Mouse (Mus musculus) retina, adult 2 months (tissue): ENCODE measurements around the gene Ccdc93.

Source experiments
- DNase-seq: peaks from one replicate; pipeline ENCODE4 v3.0.0-alpha.2; 2012; ENCODE audit warnings: low read depth, low spot score

Gene Ccdc93

GRCm38 (mm10) chr1:121447216-121447615 lies 16.4 kb downstream of the Ccdc93 start:
- DNase-seq, result no peak

- DNase-seq, result no peak
Measured at GRCm38 (mm10) chr1:121448166-121448565, 17.3 kb downstream of the Ccdc93 start.

GRCm38 (mm10) chr1:121451009-121451408 lies 20.2 kb downstream of the Ccdc93 start:
- no peak for DNase-seq

- DNase-seq, result no peak
Measured at GRCm38 (mm10) chr1:121452498-121452897, 21.6 kb downstream of the Ccdc93 start.

- no peak for DNase-seq
Measured at GRCm38 (mm10) chr1:121453053-121453452, 22.2 kb downstream of the Ccdc93 start.

GRCm38 (mm10) chr1:121454951-121455350 lies 24.1 kb downstream of the Ccdc93 start:
- no peak for DNase-seq

GRCm38 (mm10) chr1:121460077-121460476 lies 29.2 kb downstream of the Ccdc93 start:
- DNase-seq, result no peak

- DNase-seq, result no peak
Measured at GRCm38 (mm10) chr1:121461895-121462294, 31.0 kb downstream of the Ccdc93 start.

GRCm38 (mm10) chr1:121462643-121463042 lies 31.8 kb downstream of the Ccdc93 start:
- DNase-seq, result no peak

- DNase-seq, result no peak
Measured at GRCm38 (mm10) chr1:121463806-121464205, 33.0 kb downstream of the Ccdc93 start.

- DNase-seq, result no peak
Measured at GRCm38 (mm10) chr1:121466276-121466675, 35.4 kb downstream of the Ccdc93 start.

GRCm38 (mm10) chr1:121468271-121468670 lies 37.4 kb downstream of the Ccdc93 start:
- DNase-seq, result no peak

GRCm38 (mm10) chr1:121471503-121471902 lies 40.7 kb downstream of the Ccdc93 start:
- DNase-seq, result no peak

GRCm38 (mm10) chr1:121477716-121478115 lies 46.9 kb downstream of the Ccdc93 start:
- no peak for DNase-seq

GRCm38 (mm10) chr1:121478284-121478980 lies 47.6 kb downstream of the Ccdc93 start:
- no peak for DNase-seq

- no peak for DNase-seq
Measured at GRCm38 (mm10) chr1:121479403-121479802, 48.6 kb downstream of the Ccdc93 start.

GRCm38 (mm10) chr1:121483091-121483490 lies 52.2 kb downstream of the Ccdc93 start:
- DNase-seq, result no peak

GRCm38 (mm10) chr1:121486803-121487202 lies 56.0 kb downstream of the Ccdc93 start:
- DNase-seq, result no peak

GRCm38 (mm10) chr1:121490241-121490640 lies 59.4 kb downstream of the Ccdc93 start:
- no peak for DNase-seq

- DNase-seq, result no peak
Measured at GRCm38 (mm10) chr1:121497093-121497492, 66.2 kb downstream of the Ccdc93 start.

- no peak for DNase-seq
Measured at GRCm38 (mm10) chr1:121508729-121509128, 77.9 kb downstream of the Ccdc93 start.

GRCm38 (mm10) chr1:121510420-121511140 lies 79.7 kb downstream of the Ccdc93 start:
- no peak for DNase-seq

GRCm38 (mm10) chr1:121511186-121511585 lies 80.3 kb downstream of the Ccdc93 start:
- DNase-seq, result no peak
